ENCODE assay signal across 8 mouse cellular contexts in genomic region chr16:95658836-95659430, GRCm38 (mm10). TPM values are rescaled to one million over a fixed set of nuclear protein-coding genes. Genes with fewer than 3 reads are reported as not detected.
DNase-seq lines count a peak whose midpoint lies in the region; ATAC-seq and TF ChIP-seq lines count a peak whose summit lies in the region.

No protein-coding gene starts in this region.

- peaks cover 4% of the 10 kb centered on the region; the same call in 1 of the 2 replicates for H3K27me3 ChIP-seq in embryonic facial prominence, embryonic 10.5 days (replicated peaks; ENCODE audit: low read depth, poor library complexity, severe bottlenecking)
- no peaks in the 10 kb centered on the region for H3K27me3 ChIP-seq in intestine, postnatal 0 days (replicated peaks; ENCODE audit: control insufficient read depth, insufficient read depth, low read length)
- no peaks in the 10 kb centered on the region for H3K27me3 ChIP-seq in lung, embryonic 16.5 days (ENCODE audit: control insufficient read depth, insufficient read depth, low read depth, low read length)
- H3K27me3 ChIP-seq in forebrain, embryonic 16.5 days (replicated peaks; ENCODE audit: control insufficient read depth, insufficient read depth, low read length), result no peaks in the 10 kb centered on the region

- H3K27ac ChIP-seq in embryonic facial prominence, embryonic 10.5 days (replicated peaks), result 0 out of 2 replicates have a peak overlapping the region, but pooled peaks have one; percentile 30
- H3K27ac ChIP-seq in intestine, postnatal 0 days (ENCODE audit: low read depth, low read length), result peak overlapping the region; percentile 83
- H3K27ac ChIP-seq in lung, embryonic 16.5 days (ENCODE audit: low read length), result peak overlapping the region; percentile 92
- H3K27ac ChIP-seq in forebrain, embryonic 16.5 days (ENCODE audit: low read length), result no peak overlapping the region

- peak; percentile 56 for DNase-seq in ovary, postnatal 36 days (ENCODE audit: low spot score)
- DNase-seq in ovary, postnatal 10 days (ENCODE audit: low spot score), result no peak
- peak; percentile 88 for DNase-seq in ZHBTc4 (ENCODE audit: low read depth, low spot score)
- DNase-seq in embryonic facial prominence, embryonic 10.5 days (ENCODE audit: low spot score), result peak; percentile 56
- peak; percentile 73 for DNase-seq in testis, postnatal 10 days (ENCODE audit: low spot score)

- peak; percentile 71 for ATAC-seq in intestine, postnatal 0 days
- ATAC-seq in lung, embryonic 16.5 days (ENCODE audit: low read depth), result peak; percentile 59
- ATAC-seq in forebrain, embryonic 16.5 days, result no peak

- H3K36me3 ChIP-seq in embryonic facial prominence, embryonic 10.5 days (replicated peaks), result no peaks in the 10 kb centered on the region
- no peaks in the 10 kb centered on the region for H3K36me3 ChIP-seq in intestine, postnatal 0 days (ENCODE audit: control insufficient read depth, insufficient read depth)
- no peaks in the 10 kb centered on the region for H3K36me3 ChIP-seq in lung, embryonic 16.5 days (ENCODE audit: control insufficient read depth, insufficient read depth, low read length)
- no peaks in the 10 kb centered on the region for H3K36me3 ChIP-seq in forebrain, embryonic 16.5 days (ENCODE audit: control insufficient read depth, insufficient read depth)

- H3K9ac ChIP-seq in intestine, postnatal 0 days (ENCODE audit: low read depth, low read length), result no peak overlapping the region
- H3K9ac ChIP-seq in lung, embryonic 16.5 days (ENCODE audit: low read length), result no peak overlapping the region
- H3K9ac ChIP-seq in forebrain, embryonic 16.5 days (replicated peaks; ENCODE audit: low read depth, low read length), result no peak overlapping the region

- H3K4me3 ChIP-seq in embryonic facial prominence, embryonic 10.5 days, result no peak overlapping the region
- no peak overlapping the region for H3K4me3 ChIP-seq in intestine, postnatal 0 days (ENCODE audit: low read depth, low read length)
- H3K4me3 ChIP-seq in lung, embryonic 16.5 days (ENCODE audit: low read length), result no peak overlapping the region
- no peak overlapping the region for H3K4me3 ChIP-seq in forebrain, embryonic 16.5 days (replicated peaks; ENCODE audit: low read length)

- peaks cover 14% of the 10 kb centered on the region for H3K9me3 ChIP-seq in embryonic facial prominence, embryonic 10.5 days
- H3K9me3 ChIP-seq in intestine, postnatal 0 days (ENCODE audit: control insufficient read depth), result 0 out of 2 replicates have a peak, but pooled peaks cover 2% of the 10 kb centered on the region
- H3K9me3 ChIP-seq in lung, embryonic 16.5 days (ENCODE audit: control insufficient read depth, low read length), result peaks cover 10% of the 10 kb centered on the region
- no peaks in the 10 kb centered on the region for H3K9me3 ChIP-seq in forebrain, embryonic 16.5 days (ENCODE audit: control insufficient read depth, low read length)

- H3K4me2 ChIP-seq in intestine, postnatal 0 days (replicated peaks; ENCODE audit: low read depth), result no peak overlapping the region
- H3K4me2 ChIP-seq in lung, embryonic 16.5 days (ENCODE audit: low read depth, low read length), result no peak overlapping the region
- H3K4me2 ChIP-seq in forebrain, embryonic 16.5 days (ENCODE audit: low read length), result no peak overlapping the region

- WGBS in embryonic facial prominence, embryonic 10.5 days, result 58% methylated on average over 5 of the region's 5 CpGs
- 37% methylated on average over 5 of the region's 5 CpGs for WGBS in intestine, postnatal 0 days
- WGBS in lung, embryonic 16.5 days, result 43% methylated on average over 5 of the region's 5 CpGs
- 55% methylated on average over 5 of the region's 5 CpGs for WGBS in forebrain, embryonic 16.5 days

- TF ChIP-seq CTCF in intestine, postnatal 0 days (IDR thresholded peaks at IDR 0.05; ENCODE audit: low read depth), result peak; percentile 97

- peaks cover 11% of the 10 kb centered on the region for H3K4me1 ChIP-seq in embryonic facial prominence, embryonic 10.5 days
- no peaks in the 10 kb centered on the region for H3K4me1 ChIP-seq in intestine, postnatal 0 days (replicated peaks; ENCODE audit: control insufficient read depth, insufficient read depth, low read length)
- H3K4me1 ChIP-seq in lung, embryonic 16.5 days (replicated peaks; ENCODE audit: control insufficient read depth, insufficient read depth, low read length), result peaks cover 2% of the 10 kb centered on the region
- 0 out of 2 replicates have a peak, but pooled peaks cover 1% of the 10 kb centered on the region for H3K4me1 ChIP-seq in forebrain, embryonic 16.5 days (replicated peaks; ENCODE audit: control insufficient read depth, insufficient read depth, low read length)

RNA-seq across cellular contexts. Expression of gene Ets2, which starts 42.9 kb away (rescaled TPM):
- polyA plus RNA-seq in embryonic facial prominence, embryonic 10.5 days (2016; fragmentation: Nextera tagmentation; extraction: Ambion mirVana), result 32.6 and 33.2 TPM in 2 replicates
- polyA plus RNA-seq in intestine, postnatal 0 days (2015; fragmentation: Nextera tagmentation; extraction: Ambion mirVana), result 34.6 and 36.8 TPM in 2 replicates
- polyA plus RNA-seq in lung, embryonic 16.5 days (2015; fragmentation: Nextera tagmentation; extraction: Ambion mirVana), result 121 and 123 TPM in 2 replicates
- 19.0 and 20.9 TPM in 2 replicates for polyA plus RNA-seq in forebrain, embryonic 16.5 days (2015; fragmentation: Nextera tagmentation; extraction: Ambion mirVana)
